In the genomic region with DNA sequence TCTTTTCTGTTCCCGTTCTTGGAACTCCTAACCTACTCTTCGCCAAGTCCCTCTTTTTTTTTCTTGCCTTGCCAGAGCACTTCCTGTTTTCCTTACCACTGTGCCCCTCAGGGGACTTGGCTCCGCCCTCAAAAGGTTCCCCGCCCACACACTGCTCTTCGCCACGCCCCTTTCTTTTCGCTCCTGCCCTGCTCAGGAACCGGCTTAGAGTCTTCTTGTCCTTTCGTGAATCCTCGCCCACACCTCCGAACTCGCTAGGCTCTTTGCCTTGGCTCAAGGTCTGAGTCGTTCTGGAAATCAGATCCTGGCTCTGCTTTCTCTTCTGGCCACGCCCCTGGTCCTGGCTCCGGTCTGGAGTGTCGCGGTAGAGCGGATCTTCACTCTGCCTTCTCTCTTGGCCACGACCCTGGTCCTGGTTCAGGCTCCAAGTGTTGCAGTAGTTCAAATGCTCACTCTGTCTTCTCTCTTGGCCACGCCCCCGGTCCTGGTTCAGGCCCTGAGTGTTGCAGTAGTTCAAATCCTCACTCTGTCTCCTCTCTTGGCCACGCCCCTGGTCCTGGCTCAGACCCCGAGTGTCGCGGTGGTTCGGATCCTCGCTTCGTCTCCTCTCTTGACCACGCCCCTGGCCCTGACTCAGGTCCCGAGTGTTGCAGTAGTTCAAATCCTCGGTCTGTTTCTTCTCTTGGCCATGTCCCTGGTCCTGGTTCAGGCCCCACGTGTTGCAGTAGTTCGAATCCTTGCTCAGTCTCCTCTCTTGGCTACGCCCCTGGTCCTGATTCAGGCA, we compare ENCODE assay signal across 8 mouse cellular contexts. TPM values are rescaled to one million over a fixed set of nuclear protein-coding genes. Genes with fewer than 3 reads are reported as not detected.
DNase-seq lines count a peak whose midpoint lies in the region; ATAC-seq and TF ChIP-seq lines count a peak whose summit lies in the region.

No protein-coding gene starts in this region.

- WGBS in forebrain, embryonic 12.5 days, result 5% methylated on average over 34 of the region's 34 CpGs
- WGBS in large intestine, adult 2 months, result 4% methylated on average over 34 of the region's 34 CpGs
- 4% methylated on average over 34 of the region's 34 CpGs for WGBS in lung, embryonic 14.5 days

- H3K4me2 ChIP-seq in forebrain, embryonic 12.5 days, result peak overlapping the region; percentile 42
- H3K4me2 ChIP-seq in lung, embryonic 14.5 days, result peak overlapping the region; percentile 62

- H3K4me1 ChIP-seq in forebrain, embryonic 12.5 days, result 0 out of 2 replicates have a peak, but pooled peaks cover 12% of the 10 kb centered on the region
- peaks cover 7% of the 10 kb centered on the region; the same call in 1 of the 2 replicates for H3K4me1 ChIP-seq in lung, embryonic 14.5 days (ENCODE audit: insufficient read depth)

- DNase-seq in ES-CJ7 (ENCODE audit: low read depth, low spot score), result peak; percentile 91
- DNase-seq in c-Kit-positive CD71-negative TER-119-negative erythroid progenitor cells, embryonic 14.5 days (ENCODE audit: low read depth), result peak; percentile 93
- peak; percentile 88 to 89 for DNase-seq in heart, postnatal 10 days
- peak; percentile 37 for DNase-seq in large intestine, adult 2 months (ENCODE audit: low read depth, low spot score)
- DNase-seq in lung, embryonic 14.5 days, result peak; percentile 94
- DNase-seq in thymus, postnatal 25 days, result peak; percentile 89

- no peak for TF ChIP-seq CTCF in lung, embryonic 14.5 days (IDR thresholded peaks at IDR 0.05; ENCODE audit: low read depth)

- no peak overlapping the region for H3K27ac ChIP-seq in forebrain, embryonic 12.5 days
- H3K27ac ChIP-seq in lung, embryonic 14.5 days (ENCODE audit: low read depth), result peak overlapping the region; percentile 80

- no peak overlapping the region for H3K9ac ChIP-seq in forebrain, embryonic 12.5 days
- no peak overlapping the region for H3K9ac ChIP-seq in lung, embryonic 14.5 days

- H3K27me3 ChIP-seq in forebrain, embryonic 12.5 days, result peaks cover 19% of the 10 kb centered on the region
- H3K27me3 ChIP-seq in lung, embryonic 14.5 days (ENCODE audit: insufficient read depth, low read length), result peaks cover 6% of the 10 kb centered on the region; the same call in 1 of the 2 replicates

- ATAC-seq in forebrain, embryonic 12.5 days (ENCODE audit: low FRiP score), result peak; percentile 47; the same call in 1 of the 2 replicates
- peak; percentile 85 for ATAC-seq in lung, embryonic 14.5 days (ENCODE audit: insufficient read depth)
- ATAC-seq in neutrophil, adult 5-6 weeks (ENCODE audit: extremely low read depth, insufficient number of reproducible peaks, low FRiP score, poor library complexity, severe bottlenecking), result peak; percentile 65

- peak overlapping the region; percentile 29 for H3K4me3 ChIP-seq in forebrain, embryonic 12.5 days (replicated peaks)
- H3K4me3 ChIP-seq in lung, embryonic 14.5 days (ENCODE audit: low read depth, low read length), result peak overlapping the region; percentile 33

- H3K9me3 ChIP-seq in forebrain, embryonic 12.5 days, result no peaks in the 10 kb centered on the region
- peaks cover 3% of the 10 kb centered on the region; the same call in 1 of the 2 replicates for H3K9me3 ChIP-seq in lung, embryonic 14.5 days (ENCODE audit: low read depth, low read length)

- H3K36me3 ChIP-seq in forebrain, embryonic 12.5 days (replicated peaks), result no peaks in the 10 kb centered on the region
- H3K36me3 ChIP-seq in lung, embryonic 14.5 days (ENCODE audit: insufficient read depth), result no peaks in the 10 kb centered on the region

- intact Hi-C loops in heart, postnatal 10 days (cut with DNase I), result no loop called here

RNA-seq across cellular contexts. Expression of a gene that starts 2.2 kb away (rescaled TPM):
- 0.78 and 0.87 TPM in 2 replicates for polyA plus RNA-seq in forebrain, embryonic 12.5 days (2016; fragmentation: Nextera tagmentation; extraction: Ambion mirVana)
- under 1 TPM; 0.45 to 0.67 TPM for total RNA-seq in heart, postnatal 10 days (2021)
- 0.56 and 0.80 TPM in 2 replicates for polyA plus RNA-seq in large intestine, adult 2 months (2012; rRNA removed)
- polyA plus RNA-seq in lung, embryonic 14.5 days (2014; fragmentation: Nextera tagmentation; extraction: Ambion mirVana), result 0.57 and 0.87 TPM in 2 replicates
- total RNA-seq in neutrophil, adult 5-6 weeks (2017), result 0.98 and 3.6 TPM in 2 replicates

RNA-seq across cellular contexts. Expression of a gene that starts 20.7 kb away (rescaled TPM):
- polyA plus RNA-seq in forebrain, embryonic 12.5 days (2016; fragmentation: Nextera tagmentation; extraction: Ambion mirVana), result 0.43 and 0.63 TPM in 2 replicates
- total RNA-seq in heart, postnatal 10 days (2021), result 1 to 10 TPM; 4.2 to 5.8 TPM
- 26.5 and 33.1 TPM in 2 replicates for polyA plus RNA-seq in large intestine, adult 2 months (2012; rRNA removed)
- 0.84 and 1.1 TPM in 2 replicates for polyA plus RNA-seq in lung, embryonic 14.5 days (2014; fragmentation: Nextera tagmentation; extraction: Ambion mirVana)
- 1.7 and 3.7 TPM in 2 replicates for total RNA-seq in neutrophil, adult 5-6 weeks (2017)

RNA-seq across cellular contexts. Expression of a gene that starts 26.5 kb away (rescaled TPM):
- 70.3 and 73.8 TPM in 2 replicates for polyA plus RNA-seq in forebrain, embryonic 12.5 days (2016; fragmentation: Nextera tagmentation; extraction: Ambion mirVana)
- 10 to 100 TPM; 72.9 to 75.1 TPM for total RNA-seq in heart, postnatal 10 days (2021)
- 49.5 and 53.2 TPM in 2 replicates for polyA plus RNA-seq in large intestine, adult 2 months (2012; rRNA removed)
- polyA plus RNA-seq in lung, embryonic 14.5 days (2014; fragmentation: Nextera tagmentation; extraction: Ambion mirVana), result 121 and 123 TPM in 2 replicates
- total RNA-seq in neutrophil, adult 5-6 weeks (2017), result 4.4 and 5.2 TPM in 2 replicates

RNA-seq across cellular contexts. Expression of a gene that starts 31.1 kb away (rescaled TPM):
- polyA plus RNA-seq in forebrain, embryonic 12.5 days (2016; fragmentation: Nextera tagmentation; extraction: Ambion mirVana), result 283 and 293 TPM in 2 replicates
- total RNA-seq in heart, postnatal 10 days (2021), result 100 to 1,000 TPM; 173 to 179 TPM
- 201 and 229 TPM in 2 replicates for polyA plus RNA-seq in large intestine, adult 2 months (2012; rRNA removed)
- 284 and 285 TPM in 2 replicates for polyA plus RNA-seq in lung, embryonic 14.5 days (2014; fragmentation: Nextera tagmentation; extraction: Ambion mirVana)
- total RNA-seq in neutrophil, adult 5-6 weeks (2017), result 122 and 123 TPM in 2 replicates

RNA-seq across cellular contexts. Expression of a gene that starts 36.7 kb away (rescaled TPM):
- polyA plus RNA-seq in forebrain, embryonic 12.5 days (2016; fragmentation: Nextera tagmentation; extraction: Ambion mirVana), result 0.76 and 1.4 TPM in 2 replicates
- total RNA-seq in heart, postnatal 10 days (2021), result 1 to 10 TPM; 2.6 to 3.5 TPM
- polyA plus RNA-seq in large intestine, adult 2 months (2012; rRNA removed), result 527 and 553 TPM in 2 replicates
- polyA plus RNA-seq in lung, embryonic 14.5 days (2014; fragmentation: Nextera tagmentation; extraction: Ambion mirVana), result 4.6 and 4.7 TPM in 2 replicates
- 2.4 and 2.8 TPM in 2 replicates for total RNA-seq in neutrophil, adult 5-6 weeks (2017)

Comparison
In these comparisons a context has a peak if more than half of its experiments do, and no peak if none do; other contexts are left out.
1. DNase-seq: peak in every context shown above with its lines; median percentile 94 in lung, embryonic 14.5 days; 93 in c-Kit-positive CD71-negative TER-119-negative erythroid progenitor cells, embryonic 14.5 days; 91 in ES-CJ7; 89 in thymus, postnatal 25 days; 88 in heart, postnatal 10 days; 37 in large intestine, adult 2 months.
2. RNA of a gene that starts 20.7 kb away (polyA plus RNA-seq): 26.5 to 33.1 TPM in large intestine, adult 2 months; 0.84 to 1.1 TPM in lung, embryonic 14.5 days and 0.43 to 0.63 TPM in forebrain, embryonic 12.5 days; every median in the first group is over 10 times any median in the second.
3. Peak in every context shown above with its lines, with median percentiles within 50 percentile points of each other: ATAC-seq.